Comparison of ENCODE assay signal across 8 mouse cellular contexts in genomic region chr11:68400727-68401219, GRCm38 (mm10). TPM values are rescaled to one million over a fixed set of nuclear protein-coding genes. Genes with fewer than 3 reads are reported as not detected.
DNase-seq lines count a peak whose midpoint lies in the region; ATAC-seq and TF ChIP-seq lines count a peak whose summit lies in the region.

TSS of gene Ntn1 (minus strand) at chr11:68400823.

- H3K4me2 ChIP-seq in limb, embryonic 12.5 days = peak within 1 kb of the TSS; percentile 94

- H3K4me3 ChIP-seq in C2C12 (ENCODE audit: insufficient read depth, poor library complexity, severe bottlenecking) = peak within 1 kb of the TSS; percentile 14
- peak within 1 kb of the TSS; percentile 53 for H3K4me3 ChIP-seq in limb, embryonic 12.5 days (replicated peaks)

- peak within 1 kb of the TSS; percentile 79 for H3ac ChIP-seq in C2C12 (ENCODE audit: control insufficient read depth, insufficient read length, low read depth)

- peak within 1 kb of the TSS; percentile 60 for H3K9ac ChIP-seq in limb, embryonic 12.5 days (replicated peaks)

- TF ChIP-seq CTCF in C2C12 (IDR thresholded peaks at IDR 0.05; ENCODE audit: control insufficient read depth, insufficient read depth, insufficient read length) = no peak

- 6% methylated on average over 11 of the region's 11 CpGs for WGBS in limb, embryonic 12.5 days

- H3K27ac ChIP-seq in limb, embryonic 12.5 days = no peak within 1 kb of the TSS

- H3K4me1 ChIP-seq in limb, embryonic 12.5 days (replicated peaks) = peaks cover 20% of the 10 kb centered on the region

- no peak for DNase-seq in adrenal gland, adult 18-20 months (ENCODE audit: low spot score in 2 of 2)
- no peak for DNase-seq in adrenal gland, adult (ENCODE audit: inconsistent age in 2 of 2, low spot score in 1 of 2)
- DNase-seq in gonadal fat pad, adult 2 months (ENCODE audit: low read depth) = no peak
- no peak for DNase-seq in retina, embryonic 14.5 days (ENCODE audit: low spot score)
- DNase-seq in frontal cortex, postnatal 10 days (ENCODE audit: low spot score in 2 of 2) = no peak

- no peaks in the 10 kb centered on the region for H3K79me2 ChIP-seq in C2C12 (ENCODE audit: control insufficient read depth, insufficient read depth)

- H3K9me3 ChIP-seq in limb, embryonic 12.5 days = no peaks in the 10 kb centered on the region

- H3K27me3 ChIP-seq in C2C12 (ENCODE audit: control insufficient read depth, insufficient read depth, insufficient read length) = peaks cover 7% of the 10 kb centered on the region
- peaks cover 94% of the 10 kb centered on the region for H3K27me3 ChIP-seq in limb, embryonic 12.5 days

- no peaks in the 10 kb centered on the region for H3K79me3 ChIP-seq in C2C12 (ENCODE audit: low read depth)

- ATAC-seq in limb, embryonic 12.5 days (ENCODE audit: insufficient number of reproducible peaks, insufficient read depth, low FRiP score, low TSS enrichment, low read depth) = no peak
- ATAC-seq in granulocyte monocyte progenitor cell, adult 5-6 weeks (replicated peaks; ENCODE audit: poor library complexity, severe bottlenecking) = no peak

- H3K36me3 ChIP-seq in C2C12 (ENCODE audit: control insufficient read depth, insufficient read depth) = no peaks in the 10 kb centered on the region
- H3K36me3 ChIP-seq in limb, embryonic 12.5 days = no peaks in the 10 kb centered on the region

TF ChIP-seq in C2C12, 6 proteins besides CTCF, POLR2A, EP300 and RAD21:
- no peak for TF ChIP-seq FOSL1 (IDR thresholded peaks at IDR 0.05; ENCODE audit: insufficient read depth, low read length, poor library complexity, severe bottlenecking)
- TF ChIP-seq MYOD1 (IDR thresholded peaks at IDR 0.05; ENCODE audit: control insufficient read depth, insufficient read length, low read depth) = no peak
- TF ChIP-seq CEBPB (IDR thresholded peaks at IDR 0.05; ENCODE audit: low read depth) = no peak
- TF ChIP-seq USF1 (IDR thresholded peaks at IDR 0.05; ENCODE audit: low read depth) = no peak

RNA-seq across cellular contexts. Expression of gene Ntn1, which starts in this region (rescaled TPM):
- total RNA-seq in adrenal gland, adult 18-20 months (2021) = 10 to 100 TPM; 13.8 to 14.1 TPM
- polyA plus RNA-seq in C2C12 (2012; fragmentation: generic; extraction: Trizol) = 19.4 TPM
- polyA plus RNA-seq in gonadal fat pad, adult 2 months (2012; rRNA removed) = 23.0 and 39.6 TPM in 2 replicates
- polyA plus RNA-seq in limb, embryonic 12.5 days (2016; fragmentation: Nextera tagmentation; extraction: Ambion mirVana) = 10.2 and 14.2 TPM in 2 replicates
- total RNA-seq in granulocyte monocyte progenitor cell, adult 5-6 weeks (2014; fragmentation: Nextera tagmentation) = not detected in 2 replicates
- total RNA-seq in granulocyte monocyte progenitor cell, adult 5-6 weeks (2017) = not detected in 2 replicates

Comparison
In these comparisons a context has a peak if more than half of its experiments do, and no peak if none do; other contexts are left out.
1. RNA of gene Ntn1 (total RNA-seq): 13.8 to 14.1 TPM in adrenal gland, adult 18-20 months; not detected in granulocyte monocyte progenitor cell, adult 5-6 weeks; every median in the first group is over 10 times any median in the second.